Mouse (Mus musculus) skeletal muscle tissue, adult 2 months (tissue): ENCODE measurements around the gene Soat1.
"Not testable (repeated sequence)": the region's sequence is repeated elsewhere in the genome, so short reads cannot be mapped to it uniquely, and the experiment has no call there.

Source experiments
- DNase-seq: peaks from one replicate; pipeline ENCODE4 v3.0.0-alpha.2; 2012; ENCODE audit warnings: low read depth, low spot score

Soat1 gene

DNA sequence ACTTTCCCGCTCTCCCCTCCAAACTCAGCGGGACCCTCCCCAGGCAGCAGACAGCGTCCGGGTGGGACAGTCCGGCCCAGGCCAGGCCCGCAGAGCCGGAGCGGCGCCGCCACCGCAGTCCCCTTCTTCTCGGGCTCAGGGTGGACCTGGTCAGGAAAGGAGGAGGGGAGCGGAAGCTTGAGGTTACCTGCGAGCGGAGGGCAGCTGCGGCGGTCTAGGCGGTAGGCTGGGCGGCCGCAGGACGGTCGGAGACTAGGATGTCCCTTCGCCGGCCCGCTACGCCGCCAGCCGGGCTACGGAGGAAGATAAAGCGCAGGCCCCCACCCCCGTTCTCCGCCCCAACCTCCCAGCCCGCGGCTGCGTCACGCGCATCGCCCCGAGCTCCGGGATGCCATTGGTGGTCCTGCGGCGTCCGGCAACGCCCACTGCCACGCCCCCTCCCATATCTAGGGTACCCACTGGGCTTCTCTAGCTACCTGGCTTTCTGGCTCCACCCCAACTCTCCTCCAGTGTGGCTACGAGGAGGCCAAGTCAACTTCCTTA lies at the start of gene Soat1:
Gene Soat1, minus strand, starts transcription at position 371 of the 543 bp plus-strand sequence.
- peak; percentile 71 for DNase-seq

- DNase-seq = not testable (repeated sequence)
Measured at GRCm38 (mm10) chr1:156523842-156524241, 49.7 kb upstream of the Soat1 start, which contains the start of gene Gm10031. Gene Gm10031 (plus strand): TSS chr1:156524012.

DNA sequence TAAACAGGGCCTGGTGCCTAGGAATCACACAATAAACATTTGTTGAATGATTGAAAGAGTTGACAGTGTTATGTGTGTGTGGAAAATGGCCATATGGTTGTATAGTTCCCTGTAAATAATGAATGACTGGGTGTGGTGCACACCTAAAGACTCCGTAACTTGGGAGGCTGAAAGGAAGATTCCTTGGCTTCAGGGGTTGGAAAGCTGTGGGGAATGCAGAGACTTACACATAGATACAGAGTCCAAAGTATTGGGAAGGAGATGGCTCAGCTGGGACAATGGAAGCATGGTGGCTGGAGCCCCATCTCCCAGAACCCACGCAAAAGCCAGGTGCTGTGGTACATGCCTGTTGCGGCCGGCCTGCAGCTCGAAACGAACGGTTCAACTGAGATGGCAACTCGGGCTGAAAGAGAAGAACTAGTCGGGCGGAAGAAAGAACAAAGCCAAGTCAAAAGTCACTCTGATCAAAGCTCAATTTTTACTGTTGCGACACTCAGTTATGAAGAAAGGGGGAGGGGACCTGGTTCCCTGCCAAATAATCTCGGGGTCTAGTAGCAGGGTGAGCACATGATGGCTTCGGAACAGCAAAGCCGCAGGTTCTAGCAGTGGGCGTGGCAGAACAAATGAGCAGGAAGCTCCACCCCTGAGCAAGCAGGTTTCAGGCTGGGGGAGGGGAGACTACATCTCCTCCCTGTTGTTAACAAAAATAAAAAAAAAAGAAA lies 47.8 kb upstream of the Soat1 start:
- DNase-seq = peak; percentile 6

DNA sequence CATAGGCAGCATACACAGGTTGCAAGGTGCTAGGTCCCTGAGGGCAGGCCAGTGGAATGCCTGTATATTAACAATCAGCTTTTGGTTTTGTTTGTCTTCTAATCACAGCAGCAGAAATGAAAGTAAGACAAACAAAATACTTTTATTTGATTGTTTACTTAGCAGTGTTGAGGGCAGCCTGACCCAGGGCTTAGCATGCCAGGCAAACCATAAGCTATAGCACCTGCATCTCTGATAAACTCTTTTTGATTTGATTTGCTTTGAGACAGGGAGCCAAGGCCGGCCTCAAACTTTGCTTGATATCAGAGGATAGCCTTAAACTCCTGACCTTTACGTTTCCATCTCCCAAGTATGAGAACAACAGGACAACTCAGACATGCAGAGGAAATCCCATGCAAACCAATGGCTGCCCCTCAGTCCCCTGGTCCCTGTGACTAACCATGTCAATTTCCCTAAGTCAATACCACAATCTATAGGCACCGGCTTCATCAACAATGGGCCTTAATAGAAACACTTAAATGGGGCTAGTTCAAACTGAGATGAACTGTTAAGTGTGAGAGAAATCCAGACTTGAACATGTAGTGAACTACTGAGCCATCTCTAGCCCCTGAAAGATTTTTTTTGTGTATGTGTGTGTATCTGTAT lies 46.1 kb upstream of the Soat1 start:
- no peak for DNase-seq

GRCm38 (mm10) chr1:156507753-156508152 lies 33.6 kb upstream of the Soat1 start:
- no peak for DNase-seq

- DNase-seq = no peak
Measured at GRCm38 (mm10) chr1:156505901-156506300, 31.8 kb upstream of the Soat1 start.

DNA sequence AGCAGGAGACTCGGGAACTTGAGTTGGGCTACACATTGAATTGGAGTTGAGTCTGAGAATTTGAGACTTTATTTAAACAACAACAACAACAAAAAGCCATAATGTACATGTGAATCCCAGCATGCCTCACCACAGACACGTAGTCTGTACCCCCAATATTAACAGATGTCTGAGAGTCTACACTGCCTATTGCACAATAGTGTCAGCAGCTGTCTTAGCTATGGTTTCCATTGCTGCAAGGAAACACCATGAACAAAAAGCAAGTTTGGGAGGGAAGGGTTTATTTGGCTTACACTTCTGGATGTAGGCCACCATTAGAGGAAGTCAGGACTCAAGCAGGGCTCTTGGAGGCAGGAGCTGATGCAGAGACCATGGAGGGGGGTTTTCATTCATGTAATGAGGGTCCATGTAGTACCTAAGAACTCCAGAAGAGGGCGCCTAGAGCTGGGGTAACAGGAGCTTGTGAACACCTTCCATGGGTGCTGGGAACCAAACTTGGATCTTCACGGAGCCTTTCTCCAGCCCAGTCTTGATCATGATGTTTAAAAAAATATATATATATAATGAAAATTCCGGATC lies 30.9 kb upstream of the Soat1 start:
- no peak for DNase-seq

DNA sequence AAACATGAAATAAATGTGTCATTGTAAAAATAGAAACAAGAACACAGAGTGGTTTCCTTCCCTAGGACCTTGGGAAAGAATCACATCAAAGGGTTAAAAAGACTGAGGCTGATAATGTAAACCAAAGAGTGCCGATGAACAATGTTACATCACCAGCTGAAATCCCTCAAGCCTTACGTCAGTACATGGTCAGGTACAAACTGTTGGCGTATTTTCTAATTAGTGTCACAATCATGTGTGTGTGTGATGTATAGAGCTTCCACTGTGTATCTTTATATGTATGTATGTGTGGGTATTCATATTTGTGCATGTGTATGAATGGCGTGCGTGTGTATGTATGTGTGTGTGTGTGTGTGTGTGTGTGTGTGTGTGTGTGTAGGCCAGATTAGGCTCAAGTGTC lies 22.8 kb upstream of the Soat1 start:
- no peak for DNase-seq

- DNase-seq = no peak
Measured at GRCm38 (mm10) chr1:156495025-156495424, 20.9 kb upstream of the Soat1 start.

GRCm38 (mm10) chr1:156491226-156491796 lies 17.2 kb upstream of the Soat1 start:
- no peak for DNase-seq

GRCm38 (mm10) chr1:156488031-156488430 lies 13.9 kb upstream of the Soat1 start:
- no peak for DNase-seq

- no peak for DNase-seq
Measured at GRCm38 (mm10) chr1:156487498-156487897, 13.4 kb upstream of the Soat1 start.

DNA sequence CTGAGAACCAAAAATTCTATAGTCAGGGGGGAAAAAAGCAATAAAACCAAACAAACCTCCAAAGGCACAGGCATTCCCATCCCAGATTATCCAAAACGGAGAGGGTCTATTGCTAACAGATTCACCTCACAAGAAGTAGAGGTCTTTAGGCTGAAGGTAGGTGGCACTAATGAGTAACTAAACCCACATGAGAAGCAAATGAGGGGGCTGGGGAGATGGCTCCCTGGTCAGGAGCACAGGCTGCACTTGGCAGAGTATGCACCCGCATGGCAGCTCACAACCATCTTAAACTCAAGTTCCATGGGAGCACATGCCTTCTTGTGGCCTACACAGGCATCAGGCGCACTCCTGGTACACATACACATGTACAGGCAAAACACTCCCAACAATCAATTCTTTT lies 7.7 kb upstream of the Soat1 start:
- DNase-seq = no peak

DNA sequence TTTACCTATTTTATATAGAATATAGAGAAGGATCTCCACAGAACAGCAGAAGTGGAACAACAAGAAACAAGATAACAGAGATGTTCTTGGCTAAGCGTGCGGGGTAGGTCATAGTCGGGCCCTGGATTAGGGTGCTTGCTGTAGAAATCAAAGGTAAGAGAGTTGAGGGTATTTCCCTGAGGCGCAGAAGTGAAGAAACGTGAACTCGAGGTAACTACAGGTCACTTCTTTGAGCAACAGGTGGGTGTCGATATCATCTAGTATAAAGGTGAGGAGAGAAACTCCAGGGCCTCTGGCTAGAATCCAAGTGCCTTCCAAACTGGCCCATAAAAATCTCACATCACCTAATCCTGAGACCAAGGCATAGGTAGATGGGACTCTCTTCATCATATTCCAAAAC lies 2.4 kb upstream of the Soat1 start:
- no peak for DNase-seq

- no peak for DNase-seq
Measured at GRCm38 (mm10) chr1:156476016-156476415, 1.9 kb upstream of the Soat1 start.

DNA sequence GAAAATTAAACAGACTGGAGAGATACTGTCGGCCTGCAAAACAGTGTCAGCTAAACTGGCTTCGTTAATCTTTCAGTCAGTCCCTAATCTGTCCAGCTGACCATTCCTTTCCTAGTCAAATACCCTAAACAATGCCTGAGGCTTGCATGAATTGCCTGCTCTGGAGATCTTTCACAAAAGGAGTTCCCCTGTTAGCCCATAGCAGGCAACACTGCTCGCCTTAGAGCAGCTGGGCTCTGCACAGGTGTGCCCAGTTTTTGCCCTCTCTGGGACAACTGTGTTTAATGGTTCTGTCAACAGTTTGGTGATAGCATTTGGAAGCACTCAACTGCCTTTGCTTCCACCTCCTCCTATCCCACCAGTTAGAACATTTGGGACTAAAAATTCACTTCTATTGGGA lies 723 bp upstream of the Soat1 start:
- no peak for DNase-seq

DNA sequence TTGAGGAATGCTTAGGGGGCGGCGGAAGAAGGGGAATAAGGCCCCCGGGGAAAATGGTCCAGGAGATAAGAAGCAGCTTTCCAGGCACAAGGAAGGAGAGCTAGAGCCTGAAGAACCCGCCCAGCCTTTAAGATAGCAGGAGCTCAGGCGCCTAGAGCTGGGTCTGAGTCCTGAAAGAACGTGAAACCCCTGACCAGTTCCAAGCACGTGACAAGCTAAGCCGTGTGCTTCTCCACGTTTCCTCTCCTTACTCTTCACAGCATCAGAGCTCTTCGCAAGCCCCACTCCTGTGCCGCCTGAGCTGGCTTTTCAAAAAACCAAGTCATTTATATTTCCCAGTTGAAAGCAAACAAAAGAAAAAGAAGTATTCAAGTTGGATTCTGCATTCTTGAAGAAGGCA lies 1.1 kb downstream of the Soat1 start:
- no peak for DNase-seq

GRCm38 (mm10) chr1:156471955-156472354 lies 2.2 kb downstream of the Soat1 start:
- no peak for DNase-seq

DNA sequence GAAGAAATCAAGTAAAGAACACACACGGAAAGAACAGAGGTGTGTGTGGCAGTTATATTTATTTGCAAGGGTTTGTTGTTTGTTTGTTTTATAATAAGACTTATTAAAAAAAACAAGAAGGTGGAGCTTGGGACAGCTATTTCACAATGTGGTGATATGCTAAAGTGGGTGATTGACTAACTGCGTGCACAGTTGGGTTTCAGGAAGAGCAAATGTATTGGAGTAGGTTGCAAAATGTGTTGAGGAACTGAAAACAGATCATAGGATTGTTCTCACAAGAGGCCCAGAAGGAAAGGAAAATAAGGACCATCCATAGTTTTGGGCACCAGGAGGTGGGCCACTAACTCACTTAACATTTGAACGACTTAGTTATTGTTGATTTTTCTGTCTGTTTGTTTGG lies 3.1 kb downstream of the Soat1 start:
- no peak for DNase-seq

DNA sequence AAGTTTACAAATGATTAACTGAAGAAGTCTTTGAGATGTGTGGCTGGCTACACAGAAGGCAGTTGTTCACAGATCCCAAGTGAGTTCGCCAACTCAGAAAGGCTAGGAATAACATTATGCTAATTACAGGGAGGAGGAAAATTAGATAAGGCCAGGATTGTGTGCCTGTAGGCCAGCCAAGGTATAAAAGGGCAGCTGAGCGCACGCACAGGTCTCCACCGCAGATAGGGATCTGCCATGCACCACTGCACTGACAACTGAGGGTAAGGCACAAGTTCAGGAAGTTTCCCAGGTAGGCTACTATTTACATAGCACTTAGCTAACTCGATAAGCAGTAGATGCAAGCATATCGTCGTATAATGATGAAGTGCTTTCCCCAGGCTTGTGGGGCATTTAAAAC lies 3.6 kb downstream of the Soat1 start:
- DNase-seq = no peak

- no peak for DNase-seq
Measured at GRCm38 (mm10) chr1:156468576-156468975, 5.6 kb downstream of the Soat1 start.

- DNase-seq = no peak
Measured at GRCm38 (mm10) chr1:156467655-156468255, 6.4 kb downstream of the Soat1 start.
